Mouse (Mus musculus): Measurements from ENCODE around the gene Asb2. TPM values are rescaled to one million over a fixed set of nuclear protein-coding genes. Genes with fewer than 3 reads are reported as not detected.

The Asb2 gene
- total and polyA plus RNA-seq, 2 experiments: 2.7 to 5.6 TPM

DNA sequence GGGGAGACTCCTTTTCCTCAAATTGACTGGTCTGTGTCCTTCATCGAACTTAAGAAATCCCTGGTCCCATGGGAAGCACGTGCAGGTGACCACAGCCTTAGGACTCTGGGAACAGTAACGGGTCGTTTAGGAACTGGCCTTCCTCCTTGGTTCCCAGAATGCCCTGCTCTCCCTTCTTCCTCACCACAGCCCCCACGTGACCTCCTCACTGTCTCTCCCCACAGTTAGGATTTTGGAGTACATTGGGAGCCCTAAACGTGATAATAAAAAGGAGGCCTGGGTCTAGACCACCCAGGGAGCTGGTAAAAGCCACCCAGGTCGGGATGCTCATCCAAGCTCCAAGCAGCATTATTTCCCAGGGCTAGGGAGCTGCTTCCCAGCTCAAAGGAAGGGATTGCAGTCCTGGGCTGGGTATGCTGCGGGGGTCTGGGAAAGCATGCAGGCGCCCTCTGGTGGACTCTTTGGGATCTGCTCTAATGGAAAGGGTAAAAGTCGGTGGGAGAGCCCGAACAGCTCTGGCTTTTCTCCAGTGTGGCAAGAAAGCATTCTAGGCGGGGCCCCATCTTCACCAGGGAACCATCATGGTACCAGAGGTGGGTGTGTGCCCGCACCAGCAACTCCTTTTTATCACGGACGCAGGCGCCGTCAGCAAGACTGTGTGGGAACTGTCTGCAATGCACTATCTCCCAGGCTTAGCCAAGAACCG, 12.0 kb upstream of the Asb2 start:
- 28% methylated on average over 18 of the region's 18 CpGs for WGBS
- H3K9ac ChIP-seq (ENCODE audit: low read depth, low read length): no peak overlapping the region
- H3K4me3 ChIP-seq (ENCODE audit: insufficient read depth, low read depth, low read length): no peak overlapping the region
- no peak for DNase-seq (ENCODE audit: extremely low read depth, low read depth, low spot score)
- no peaks in the 10 kb centered on the region for H3K36me3 ChIP-seq (ENCODE audit: control insufficient read depth, insufficient read depth, low read length)
- no peak overlapping the region for H3K27ac ChIP-seq (replicated peaks; ENCODE audit: insufficient read depth, low read depth, low read length)
- H3K79me2 ChIP-seq (ENCODE audit: control insufficient read depth, insufficient read depth, low read length): no peaks in the 10 kb centered on the region
- no peaks in the 10 kb centered on the region for H3K4me1 ChIP-seq (ENCODE audit: control insufficient read depth, insufficient read depth, low read length)
- peak; percentile 84 for TF ChIP-seq CTCF (IDR thresholded peaks at IDR 0.05; ENCODE audit: low read depth, low read length)
- no peak for TF ChIP-seq POLR2A (IDR thresholded peaks at IDR 0.05; ENCODE audit: extremely low read depth, insufficient read depth, low read length)
- H3K27me3 ChIP-seq (ENCODE audit: control insufficient read depth, insufficient read depth, low read length): no peaks in the 10 kb centered on the region

DNA sequence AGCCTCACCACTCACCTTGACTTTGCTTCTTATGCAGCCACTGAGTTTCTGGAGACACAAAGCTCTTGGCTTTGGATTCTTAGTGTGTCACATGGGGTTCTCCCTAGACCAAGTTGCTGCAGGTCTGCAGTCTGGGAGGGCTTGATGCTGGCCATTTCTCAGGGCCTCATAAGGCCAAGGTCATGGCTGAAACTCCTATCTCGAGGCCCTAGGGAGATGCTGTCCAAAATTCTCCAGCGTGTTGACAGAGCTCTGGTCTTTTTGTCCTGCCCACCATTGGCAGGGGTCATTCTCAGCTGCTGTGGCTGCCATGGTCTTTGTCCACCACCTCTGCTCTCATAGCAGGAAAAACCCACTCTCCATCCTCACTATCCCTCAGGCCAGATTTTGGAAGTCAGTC, 11.4 kb upstream of the Asb2 start:
- Histone ChIP-seq H3K36me3 (ENCODE audit: control insufficient read depth, insufficient read depth, low read length) (no peaks in the 10 kb centered on the region), H3K4me3 (ENCODE audit: insufficient read depth, low read depth, low read length) (no peak overlapping the region), H3K27ac (replicated peaks; ENCODE audit: insufficient read depth, low read depth, low read length) (no peak overlapping the region), H3K27me3 (ENCODE audit: control insufficient read depth, insufficient read depth, low read length) (no peaks in the 10 kb centered on the region), H3K9ac (ENCODE audit: low read depth, low read length) (no peak overlapping the region), H3K79me2 (ENCODE audit: control insufficient read depth, insufficient read depth, low read length) (no peaks in the 10 kb centered on the region), H3K4me1 (ENCODE audit: control insufficient read depth, insufficient read depth, low read length) (no peaks in the 10 kb centered on the region)
- no peak for TF ChIP-seq CTCF (IDR thresholded peaks at IDR 0.05; ENCODE audit: low read depth, low read length)
- TF ChIP-seq POLR2A (IDR thresholded peaks at IDR 0.05; ENCODE audit: extremely low read depth, insufficient read depth, low read length): no peak
- no peak for DNase-seq (ENCODE audit: extremely low read depth, low read depth, low spot score)
- 74% methylated on average over 2 of the region's 2 CpGs for WGBS

DNA sequence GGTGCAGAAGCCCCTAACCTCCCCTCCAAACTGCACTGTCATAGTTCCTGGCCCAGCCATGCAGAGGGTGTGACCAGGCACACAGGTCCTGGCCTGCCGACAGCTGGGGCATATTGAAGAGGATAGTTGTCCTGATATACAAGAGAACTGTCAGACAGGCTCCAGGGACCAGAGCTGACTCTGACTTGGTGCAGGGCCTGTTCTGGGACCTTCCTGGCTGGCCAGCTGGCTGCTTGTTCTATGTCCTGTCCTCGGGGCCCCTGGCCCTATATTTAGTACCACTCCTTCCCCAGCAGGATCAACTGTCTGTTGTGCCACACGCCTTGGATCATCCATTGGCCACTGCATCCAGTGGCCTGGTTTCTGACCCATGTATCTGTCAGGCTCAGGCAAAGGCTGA, 6.5 kb upstream of the Asb2 start:
- Histone ChIP-seq H3K36me3 (ENCODE audit: control insufficient read depth, insufficient read depth, low read length) (no peaks in the 10 kb centered on the region), H3K27ac (replicated peaks; ENCODE audit: insufficient read depth, low read depth, low read length) (no peak overlapping the region), H3K4me1 (ENCODE audit: control insufficient read depth, insufficient read depth, low read length) (no peaks in the 10 kb centered on the region), H3K27me3 (ENCODE audit: control insufficient read depth, insufficient read depth, low read length) (no peaks in the 10 kb centered on the region), H3K4me3 (ENCODE audit: insufficient read depth, low read depth, low read length) (no peak overlapping the region), H3K79me2 (ENCODE audit: control insufficient read depth, insufficient read depth, low read length) (no peaks in the 10 kb centered on the region), H3K9ac (ENCODE audit: low read depth, low read length) (no peak overlapping the region)
- no peak for DNase-seq (ENCODE audit: extremely low read depth, low read depth, low spot score)
- WGBS: 63% methylated on average over 3 of the region's 3 CpGs
- TF ChIP-seq POLR2A (IDR thresholded peaks at IDR 0.05; ENCODE audit: extremely low read depth, insufficient read depth, low read length) (no peak), CTCF (IDR thresholded peaks at IDR 0.05; ENCODE audit: low read depth, low read length) (no peak)

DNA sequence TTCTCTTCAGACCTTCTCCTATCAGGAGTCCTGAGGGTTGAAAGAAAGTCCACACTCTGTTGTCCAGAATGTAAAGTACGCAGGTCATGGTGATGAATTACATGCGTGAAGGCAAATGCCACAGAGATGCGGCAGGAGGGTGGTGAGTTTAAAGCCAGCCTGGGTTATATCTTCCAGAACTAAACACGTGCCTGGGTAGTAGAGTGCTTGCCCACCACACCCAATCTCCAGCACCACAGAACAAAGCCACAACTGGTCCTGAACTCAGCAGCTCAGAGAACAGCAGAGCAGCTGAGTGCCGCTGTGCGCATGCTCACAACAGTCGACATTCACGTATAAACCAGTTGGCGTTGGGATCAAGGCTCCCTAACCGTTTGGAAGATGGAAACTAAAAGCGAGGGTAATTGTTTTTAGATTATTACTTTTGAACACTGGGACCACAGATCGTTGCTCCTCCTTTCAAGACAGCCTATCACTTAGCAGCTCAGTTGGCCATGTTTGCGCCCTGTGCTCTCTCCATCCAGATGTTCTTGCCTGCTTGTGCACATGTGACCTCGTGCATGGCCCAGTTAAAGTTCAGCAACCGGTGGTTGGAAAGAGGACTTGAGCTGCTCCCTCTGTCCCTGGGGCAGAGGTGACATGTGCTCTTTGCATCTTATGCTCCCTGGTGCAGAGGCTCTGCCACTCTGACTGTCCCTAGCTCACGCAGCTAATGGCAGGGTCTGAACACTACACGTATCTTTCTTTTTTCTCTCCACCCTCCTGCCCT, 5.9 kb upstream of the Asb2 start:
- Histone ChIP-seq H3K27ac (replicated peaks; ENCODE audit: insufficient read depth, low read depth, low read length) (no peak overlapping the region), H3K79me2 (ENCODE audit: control insufficient read depth, insufficient read depth, low read length) (no peaks in the 10 kb centered on the region), H3K4me1 (ENCODE audit: control insufficient read depth, insufficient read depth, low read length) (no peaks in the 10 kb centered on the region), H3K36me3 (ENCODE audit: control insufficient read depth, insufficient read depth, low read length) (no peaks in the 10 kb centered on the region), H3K4me3 (ENCODE audit: insufficient read depth, low read depth, low read length) (no peak overlapping the region), H3K27me3 (ENCODE audit: control insufficient read depth, insufficient read depth, low read length) (no peaks in the 10 kb centered on the region), H3K9ac (ENCODE audit: low read depth, low read length) (no peak overlapping the region)
- DNase-seq (ENCODE audit: extremely low read depth, low read depth, low spot score): peak; percentile 80
- TF ChIP-seq POLR2A (IDR thresholded peaks at IDR 0.05; ENCODE audit: extremely low read depth, insufficient read depth, low read length) (no peak), CTCF (IDR thresholded peaks at IDR 0.05; ENCODE audit: low read depth, low read length) (no peak)
- 79% methylated on average over 17 of the region's 17 CpGs for WGBS

DNA sequence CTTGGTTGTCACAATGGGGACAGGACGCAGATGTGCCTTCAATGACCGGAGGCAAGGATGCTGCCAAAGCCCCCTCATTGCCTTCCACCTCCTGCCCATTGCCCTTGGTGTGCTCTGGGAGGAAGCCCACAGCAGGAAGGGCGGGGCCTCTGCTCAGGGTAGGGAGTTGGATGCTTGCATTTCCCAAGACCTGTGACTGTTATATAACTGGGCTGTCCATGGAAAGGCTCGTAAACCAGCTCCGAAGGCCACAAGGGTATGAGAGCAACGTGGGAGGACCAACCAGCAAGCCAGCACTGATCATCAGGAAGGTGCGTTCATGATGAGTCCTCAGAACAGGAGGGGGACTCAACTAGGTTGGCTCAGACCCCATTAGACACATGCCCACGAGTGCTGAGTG, 5.0 kb upstream of the Asb2 start:
- no peaks in the 10 kb centered on the region for H3K36me3 ChIP-seq (ENCODE audit: control insufficient read depth, insufficient read depth, low read length)
- TF ChIP-seq POLR2A (IDR thresholded peaks at IDR 0.05; ENCODE audit: extremely low read depth, insufficient read depth, low read length) (no peak), CTCF (IDR thresholded peaks at IDR 0.05; ENCODE audit: low read depth, low read length) (no peak)
- H3K4me1 ChIP-seq (ENCODE audit: control insufficient read depth, insufficient read depth, low read length): no peaks in the 10 kb centered on the region
- no peak overlapping the region for H3K27ac ChIP-seq (replicated peaks; ENCODE audit: insufficient read depth, low read depth, low read length)
- WGBS: 82% methylated on average over 8 of the region's 8 CpGs
- H3K27me3 ChIP-seq (ENCODE audit: control insufficient read depth, insufficient read depth, low read length): no peaks in the 10 kb centered on the region
- DNase-seq (ENCODE audit: extremely low read depth, low read depth, low spot score): no peak
- no peak overlapping the region for H3K9ac ChIP-seq (ENCODE audit: low read depth, low read length)
- H3K79me2 ChIP-seq (ENCODE audit: control insufficient read depth, insufficient read depth, low read length): no peaks in the 10 kb centered on the region
- H3K4me3 ChIP-seq (ENCODE audit: insufficient read depth, low read depth, low read length): no peak overlapping the region

Data from liver, adult 2 months (tissue).